Mouse (Mus musculus) heart, embryonic 13.5 days (tissue): ENCODE data around the gene Zic4. TPM values are rescaled to one million over a fixed set of nuclear protein-coding genes. Genes with fewer than 3 reads are reported as not detected.

Experiments
- ATAC-seq: fragments of 200-750 bp; cut with Nextera tagmentation; 2 replicates; pipeline ENCODE4 v1.8.0; 2017; ENCODE audit warnings: moderate TSS enrichment; ENCODE audit not compliant: insufficient number of reproducible peaks, low FRiP score, low TSS enrichment; ENCODE audit errors: extremely low read depth
- H3K27ac ChIP-seq: fragments of 300-500 bp; sonication (generic); replicated peaks from 2 replicates; pipeline ENCODE4 v1.5.1; 2015; ENCODE audit warnings: moderate library complexity, mild to moderate bottlenecking, inconsistent platforms
- H3K27me3 ChIP-seq: fragments of 300-500 bp; sonication (generic); replicated peaks from 2 replicates; pipeline ENCODE4 v1.6.1; 2015; ENCODE audit warnings: mild to moderate bottlenecking, inconsistent platforms
- H3K36me3 ChIP-seq: fragments of 300-500 bp; sonication (generic); 2 replicates; pipeline ENCODE4 v1.6.1; 2015; ENCODE audit warnings: mild to moderate bottlenecking, inconsistent platforms
- H3K4me1 ChIP-seq: fragments of 300-500 bp; sonication (generic); 2 replicates; pipeline ENCODE4 v1.6.1; 2015; ENCODE audit warnings: inconsistent platforms
- H3K4me2 ChIP-seq: fragments of 300-500 bp; sonication (generic); 2 replicates; pipeline ENCODE4 v1.6.1; 2015; ENCODE audit warnings: inconsistent platforms, mild to moderate bottlenecking, moderate library complexity
- H3K4me3 ChIP-seq: fragments of 300-500 bp; sonication (generic); 2 replicates; pipeline ENCODE4 v1.5.1; 2015; ENCODE audit warnings: moderate library complexity, mild to moderate bottlenecking, inconsistent platforms
- H3K9ac ChIP-seq: fragments of 300-500 bp; sonication (generic); 2 replicates; pipeline ENCODE4 v1.6.1; 2015; ENCODE audit warnings: inconsistent platforms, mild to moderate bottlenecking, moderate library complexity
- H3K9me3 ChIP-seq: fragments of 300-500 bp; sonication (generic); 2 replicates; pipeline ENCODE4 v1.6.1; 2016; ENCODE audit warnings: inconsistent platforms
- WGBS: fragments of 180-500 bp; shearing (Covaris S2); methylation state at CpG from one replicate; pipeline ENCODE4 v1.1.7; 2015; ENCODE audit warnings: mixed read lengths; 5-methylcytosine and 5-hydroxymethylcytosine counted together
- polyA plus RNA-seq: library from polyadenylated mRNA; unstranded; fragments of >200 nt; fragmentation: Nextera tagmentation; extraction: Ambion mirVana; gene quantifications from 2 replicates; pipeline ENCODE4 v1.2.1, GENCODE M21; 2015

Gene Zic4
- polyA plus RNA-seq, 1 experiment from 2014 or later = not detected

- H3K4me3 ChIP-seq = peak overlapping the region; percentile 44
- H3K27ac ChIP-seq = no peak overlapping the region
- peak overlapping the region; percentile 67 for H3K4me2 ChIP-seq
- H3K36me3 ChIP-seq = no peaks in the 10 kb centered on the region
- WGBS = 0% methylated on average over 7 of the region's 7 CpGs
- no peaks in the 10 kb centered on the region for H3K9me3 ChIP-seq
- H3K9ac ChIP-seq = no peak overlapping the region
- peaks cover 9% of the 10 kb centered on the region for H3K4me1 ChIP-seq
- ATAC-seq = no peak
- peaks cover 94% of the 10 kb centered on the region for H3K27me3 ChIP-seq
Observed at GRCm38 (mm10) chr9:91355270-91355589, 7.0 kb upstream of the Zic4 start.

DNA sequence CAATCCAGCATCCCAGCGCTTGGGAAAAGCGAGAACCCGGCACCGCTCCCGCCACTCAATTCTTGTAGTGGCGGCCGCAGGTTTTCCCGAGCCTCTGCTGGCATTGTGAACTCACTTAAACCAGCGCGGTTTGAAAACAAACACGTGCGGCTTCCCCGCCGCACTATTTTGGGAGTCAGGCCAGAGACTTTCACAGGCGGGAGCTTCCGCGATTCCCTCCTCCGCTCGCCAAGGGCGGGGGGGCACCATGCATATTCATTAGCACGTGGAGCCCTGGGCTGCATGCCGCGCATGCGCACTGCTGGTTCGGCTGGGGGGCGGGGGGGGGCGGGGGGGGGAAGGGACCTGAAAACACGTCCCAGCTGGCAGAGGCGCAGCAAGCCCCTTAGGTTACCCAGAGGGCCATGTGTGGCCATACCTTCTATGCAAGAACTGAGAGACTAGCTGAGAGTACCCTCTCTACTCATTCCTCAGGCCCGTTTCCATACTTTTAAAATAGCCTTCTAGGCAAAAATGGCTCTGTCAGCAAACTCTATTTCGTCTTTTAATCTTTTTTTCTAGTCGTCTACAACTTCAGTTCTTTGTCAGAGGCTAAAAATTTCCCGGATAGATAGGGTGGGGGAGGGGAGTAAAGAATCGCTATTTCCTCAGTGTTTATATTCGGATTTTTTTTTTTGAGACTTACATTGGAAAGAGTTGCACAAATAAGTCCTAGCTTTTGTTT lies 6.4 kb upstream of the Zic4 start:
- Histone ChIP-seq H3K4me2 (peak overlapping the region; percentile 67), H3K4me1 (peaks cover 9% of the 10 kb centered on the region), H3K27ac (no peak overlapping the region), H3K4me3 (peak overlapping the region; percentile 44), H3K9me3 (no peaks in the 10 kb centered on the region), H3K27me3 (peaks cover 94% of the 10 kb centered on the region), H3K36me3 (no peaks in the 10 kb centered on the region), H3K9ac (no peak overlapping the region)
- no peak for ATAC-seq
- 1% methylated on average over 33 of the region's 35 CpGs for WGBS

GRCm38 (mm10) chr9:91356353-91356740 lies 5.9 kb upstream of the Zic4 start:
- Histone ChIP-seq H3K4me3 (no peak overlapping the region), H3K27ac (no peak overlapping the region)

DNA sequence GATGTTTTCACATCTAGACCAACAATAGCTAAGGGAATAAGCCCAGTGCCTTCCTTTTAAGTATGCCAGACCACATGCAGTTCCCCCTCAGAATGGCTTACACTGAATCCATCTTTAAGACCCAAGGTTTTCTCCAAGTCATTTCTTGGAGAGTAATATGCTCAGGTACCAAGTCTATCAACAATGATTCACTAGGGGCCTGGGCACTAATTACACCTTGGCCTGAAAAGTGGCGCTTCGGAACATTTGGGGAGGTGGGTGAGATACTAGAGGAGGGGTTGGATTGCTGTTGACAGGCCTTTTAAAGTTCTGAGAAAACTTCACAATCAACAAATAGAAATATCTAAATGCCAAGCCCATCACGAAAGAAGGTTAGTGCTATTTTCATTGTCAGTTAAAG lies 4.9 kb upstream of the Zic4 start:
- no peak overlapping the region for H3K4me2 ChIP-seq
- no peak overlapping the region for H3K9ac ChIP-seq
- H3K9me3 ChIP-seq = no peaks in the 10 kb centered on the region
- H3K4me3 ChIP-seq = no peak overlapping the region
- peaks cover 93% of the 10 kb centered on the region for H3K27me3 ChIP-seq
- 15% methylated on average over 3 of the region's 3 CpGs for WGBS
- no peaks in the 10 kb centered on the region for H3K36me3 ChIP-seq
- no peak overlapping the region for H3K27ac ChIP-seq
- peaks cover 18% of the 10 kb centered on the region for H3K4me1 ChIP-seq
- ATAC-seq = no peak

More at GRCm38 (mm10) chr9:91356353-91356740, 5.9 kb upstream of the Zic4 start:
- no peak for ATAC-seq
- Histone ChIP-seq H3K9me3 (no peaks in the 10 kb centered on the region), H3K27me3 (peaks cover 93% of the 10 kb centered on the region), H3K9ac (no peak overlapping the region), H3K4me2 (no peak overlapping the region), H3K4me1 (peaks cover 9% of the 10 kb centered on the region), H3K36me3 (no peaks in the 10 kb centered on the region)
- WGBS = 13% methylated on average over 4 of the region's 4 CpGs

DNA sequence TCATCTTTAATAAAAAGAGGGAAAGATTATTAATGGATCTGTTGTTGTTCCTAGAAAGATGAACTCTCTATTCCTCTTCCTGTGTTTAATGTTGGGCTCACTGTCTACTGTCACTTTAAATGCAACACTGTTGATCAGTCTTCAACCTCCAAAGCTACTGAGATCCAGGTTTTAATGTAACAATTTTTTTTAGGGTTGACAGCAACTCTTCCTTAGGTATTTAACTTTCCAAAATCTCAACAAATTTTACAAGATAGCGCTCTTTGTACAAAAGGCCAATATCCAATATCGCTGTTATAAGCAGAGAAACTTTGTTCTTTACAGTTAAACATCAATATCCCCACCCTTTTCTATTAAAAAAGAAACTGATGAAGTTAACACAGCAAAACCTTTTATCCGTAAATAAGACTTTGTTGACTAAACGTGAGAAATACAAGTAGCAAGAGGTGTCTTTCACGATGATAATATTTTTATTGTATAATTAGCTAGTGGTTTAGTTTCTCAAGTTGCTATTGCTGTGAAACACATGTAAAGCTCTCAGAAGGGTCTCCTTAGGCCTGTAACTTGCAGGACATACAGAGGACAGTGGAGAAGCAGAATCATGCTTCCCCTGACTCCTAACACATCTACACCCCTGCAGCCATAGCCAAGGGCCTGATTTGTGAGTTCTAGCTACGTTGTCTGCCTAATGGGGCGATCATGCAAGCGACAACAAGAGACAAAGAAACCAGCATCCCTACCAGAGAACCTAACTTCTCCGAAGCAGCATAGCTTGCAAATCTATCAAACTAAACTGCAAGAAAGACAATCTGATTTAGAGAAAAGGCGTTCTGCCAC lies 3.1 kb upstream of the Zic4 start:
- Histone ChIP-seq H3K27me3 (peaks cover 93% of the 10 kb centered on the region), H3K36me3 (no peaks in the 10 kb centered on the region), H3K4me1 (peaks cover 20% of the 10 kb centered on the region), H3K9ac (no peak overlapping the region), H3K27ac (no peak overlapping the region), H3K9me3 (no peaks in the 10 kb centered on the region), H3K4me2 (no peak overlapping the region), H3K4me3 (no peak overlapping the region)
- 7% methylated on average over 10 of the region's 10 CpGs for WGBS
- no peak for ATAC-seq

- Histone ChIP-seq H3K4me2 (no peak overlapping the region), H3K27ac (no peak overlapping the region), H3K9ac (no peak overlapping the region), H3K4me3 (no peak overlapping the region), H3K27me3 (peaks cover 92% of the 10 kb centered on the region), H3K9me3 (no peaks in the 10 kb centered on the region), H3K4me1 (peaks cover 29% of the 10 kb centered on the region), H3K36me3 (no peaks in the 10 kb centered on the region)
- WGBS = 5% methylated on average over 21 of the region's 21 CpGs
- no peak for ATAC-seq
Observed at GRCm38 (mm10) chr9:91360151-91361032, 1.8 kb upstream of the Zic4 start.

DNA sequence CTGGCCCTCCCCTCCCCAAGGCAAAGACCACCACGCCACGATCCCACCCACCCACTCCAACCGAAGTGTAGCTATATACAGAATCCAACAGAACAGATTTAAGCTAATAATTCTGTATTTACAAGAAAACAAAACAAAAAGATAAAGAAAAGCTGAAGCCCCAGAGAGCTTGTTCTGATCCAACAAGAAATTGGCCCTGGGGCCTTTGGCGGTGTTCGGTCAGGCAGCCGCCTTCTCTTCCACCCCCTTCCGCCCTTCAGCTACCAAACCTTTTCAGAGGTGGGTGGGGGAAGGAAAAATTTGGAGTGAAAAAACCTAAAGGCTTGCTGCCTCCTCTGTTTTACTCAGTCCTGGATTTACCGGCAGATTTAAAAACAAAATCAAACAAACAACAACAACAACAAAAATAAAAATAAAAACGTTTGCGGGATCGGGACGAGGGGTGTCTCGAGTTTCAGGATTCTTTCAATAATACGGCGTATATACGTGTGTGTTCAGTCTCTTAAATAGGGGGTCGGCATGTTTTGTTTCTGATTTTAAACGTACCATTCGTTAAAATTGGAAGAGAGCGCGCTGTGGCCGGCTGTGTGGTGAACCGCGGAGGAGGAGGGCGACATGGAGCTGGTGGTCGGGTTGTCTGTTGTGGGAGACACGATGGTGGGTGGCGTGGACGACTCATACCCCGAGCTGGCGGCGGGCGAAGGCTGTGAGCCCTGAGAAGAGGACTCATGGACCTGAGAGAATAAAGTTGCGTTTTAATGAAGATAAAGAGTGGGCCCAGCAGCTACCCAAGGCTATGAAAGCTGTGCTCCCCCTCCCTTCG lies 969 bp upstream of the Zic4 start:
- Histone ChIP-seq H3K4me1 (peaks cover 27% of the 10 kb centered on the region), H3K4me2 (peak overlapping the region; percentile 67), H3K27ac (no peak overlapping the region), H3K36me3 (no peaks in the 10 kb centered on the region), H3K9ac (no peak overlapping the region), H3K9me3 (no peaks in the 10 kb centered on the region), H3K4me3 (peak overlapping the region; percentile 51), H3K27me3 (peaks cover 92% of the 10 kb centered on the region)
- WGBS = 2% methylated on average over 35 of the region's 35 CpGs
- no peak for ATAC-seq

DNA sequence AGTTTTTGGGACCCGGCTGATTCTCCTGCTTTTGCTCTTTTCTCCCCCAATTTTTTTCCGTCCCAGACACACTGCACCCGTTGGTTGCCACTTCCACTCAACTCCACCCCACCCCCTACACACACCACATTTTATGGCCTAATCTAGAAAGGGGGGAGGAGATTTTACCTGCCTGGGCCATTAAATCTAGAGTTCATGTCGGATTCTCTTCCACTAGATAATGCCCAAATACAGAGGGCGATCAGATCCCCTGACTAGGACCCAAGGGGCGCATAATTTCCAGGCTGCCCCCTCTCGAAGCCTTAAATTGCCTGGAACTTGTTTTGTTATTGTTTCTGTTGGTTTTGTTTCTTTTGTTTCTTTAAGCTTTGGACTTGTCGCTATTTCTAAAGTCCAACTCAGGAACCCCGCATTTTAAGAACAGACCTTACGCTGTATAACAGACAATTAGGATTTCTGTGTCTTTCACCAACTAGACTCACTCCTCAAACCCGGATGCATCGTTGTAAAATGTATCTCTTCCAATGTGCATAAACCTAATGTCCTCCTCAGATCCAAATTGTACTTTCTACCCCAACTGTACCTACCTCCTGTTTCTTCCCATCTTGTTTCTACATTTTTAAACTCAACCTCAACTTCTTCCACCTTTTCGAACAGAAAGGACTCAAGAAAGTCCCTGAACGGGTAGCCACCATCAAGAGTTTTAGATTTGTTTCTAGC lies 958 bp downstream of the Zic4 start:
- H3K4me1 ChIP-seq = peaks cover 27% of the 10 kb centered on the region
- no peak for ATAC-seq
- no peak overlapping the region for H3K4me3 ChIP-seq
- peaks cover 92% of the 10 kb centered on the region for H3K27me3 ChIP-seq
- H3K9ac ChIP-seq = no peak overlapping the region
- no peak overlapping the region for H3K27ac ChIP-seq
- no peak overlapping the region for H3K4me2 ChIP-seq
- no peaks in the 10 kb centered on the region for H3K36me3 ChIP-seq
- WGBS = 6% methylated on average over 14 of the region's 14 CpGs
- H3K9me3 ChIP-seq = no peaks in the 10 kb centered on the region

DNA sequence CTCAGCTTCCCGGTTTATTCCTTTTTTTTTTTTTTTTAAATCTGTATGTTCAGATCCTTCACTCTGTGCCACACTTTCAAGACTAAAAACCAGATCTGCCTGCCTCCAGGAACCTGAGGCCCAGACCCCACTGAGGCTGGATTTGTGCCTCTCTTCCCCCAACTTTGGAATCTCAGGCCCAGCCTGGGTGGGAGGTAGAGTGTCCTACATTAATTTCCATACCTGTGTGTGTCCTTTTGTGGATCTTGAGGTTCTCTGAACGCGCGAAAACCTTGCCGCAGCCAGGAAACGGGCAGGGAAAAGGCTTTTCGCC lies 1.6 kb downstream of the Zic4 start:
- Histone ChIP-seq H3K27me3 (peaks cover 96% of the 10 kb centered on the region), H3K27ac (no peak overlapping the region), H3K4me1 (peaks cover 27% of the 10 kb centered on the region), H3K9me3 (no peaks in the 10 kb centered on the region), H3K9ac (no peak overlapping the region), H3K4me2 (no peak overlapping the region), H3K4me3 (no peak overlapping the region; the same call in 1 of the 2 replicates), H3K36me3 (no peaks in the 10 kb centered on the region)
- 3% methylated on average over 7 of the region's 7 CpGs for WGBS
- no peak for ATAC-seq

- 1% methylated on average over 77 of the region's 77 CpGs for WGBS
- peaks cover 27% of the 10 kb centered on the region for H3K4me1 ChIP-seq
- H3K27me3 ChIP-seq = peaks cover 96% of the 10 kb centered on the region
- no peak overlapping the region for H3K9ac ChIP-seq
- H3K27ac ChIP-seq = no peak overlapping the region
- no peak; the same call in 1 of the 2 replicates for ATAC-seq
- H3K4me2 ChIP-seq = peak overlapping the region; percentile 63
- peak overlapping the region; percentile 42 for H3K4me3 ChIP-seq
- H3K36me3 ChIP-seq = no peaks in the 10 kb centered on the region
- no peaks in the 10 kb centered on the region for H3K9me3 ChIP-seq
Observed at GRCm38 (mm10) chr9:91364127-91364970, 2.1 kb downstream of the Zic4 start.
